ENCODE assay signal across 14 mouse cellular contexts in the genomic region with DNA sequence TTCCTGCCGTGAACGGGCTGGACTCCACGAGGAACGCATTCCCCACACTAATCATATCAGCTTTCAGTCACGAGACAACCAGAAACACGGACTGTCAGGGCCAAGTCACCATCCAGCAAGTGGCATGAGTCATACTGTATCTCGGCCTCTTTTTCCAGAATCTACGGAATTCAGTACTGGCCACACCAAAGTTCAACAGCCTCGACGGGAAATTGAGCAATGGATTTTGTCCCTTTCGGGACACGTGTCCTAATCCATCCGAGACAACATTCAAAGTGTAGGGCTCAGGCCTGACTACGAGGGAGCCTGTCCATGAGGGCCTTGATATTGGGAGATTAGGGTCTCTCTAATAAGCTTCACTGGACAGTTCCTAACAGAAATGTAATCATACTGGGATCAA. TPM values are rescaled to one million over a fixed set of nuclear protein-coding genes. Genes with fewer than 3 reads are reported as not detected.
DNase-seq lines count a peak whose midpoint lies in the region; ATAC-seq and TF ChIP-seq lines count a peak whose summit lies in the region.
"Had no signal": no experiment of that assay in that cellular context is flagged by ENCODE, and none has a peak within 500 bp of the region (broad histone marks: within the 10 kb centered on the region; RNA-seq: fewer than 3 reads in every experiment).

No protein-coding gene starts in this region.

- H3K36me3 ChIP-seq in liver, adult 2 months (ENCODE audit: control insufficient read depth, insufficient read depth, low read length) = peaks cover 4% of the 10 kb centered on the region; the same call in 1 of the 2 replicates
- H3K36me3 ChIP-seq in myocyte (ENCODE audit: control insufficient read depth, insufficient read depth) = no peaks in the 10 kb centered on the region
- H3K36me3 ChIP-seq in midbrain, embryonic 16.5 days (ENCODE audit: control insufficient read depth, insufficient read depth, low read length) = peaks cover 12% of the 10 kb centered on the region; the same call in 1 of the 2 replicates
- H3K36me3 ChIP-seq: liver, embryonic 13.5 days; stomach, embryonic 15.5 days had no signal

- peaks cover 7% of the 10 kb centered on the region; the same call in 1 of the 2 replicates for H3K4me1 ChIP-seq in liver, adult 2 months (ENCODE audit: control insufficient read depth, insufficient read depth, low read length)
- H3K4me1 ChIP-seq in midbrain, embryonic 16.5 days (ENCODE audit: control insufficient read depth, insufficient read depth, low read length) = no peaks in the 10 kb centered on the region
- H3K4me1 ChIP-seq: liver, embryonic 13.5 days; stomach, embryonic 15.5 days had no signal

- POLR2A ChIA-PET in Patski (lab: Charles Lee) = no interaction called here

- no peak for TF ChIP-seq POLR2A in liver, adult 2 months (IDR thresholded peaks at IDR 0.05; ENCODE audit: extremely low read depth, insufficient read depth, low read length)
- no peak for TF ChIP-seq POLR2A in myocyte (IDR thresholded peaks at IDR 0.05; ENCODE audit: insufficient read length, low read depth)

- ATAC-seq in Patski = peak; percentile 95
- no peak for ATAC-seq in midbrain, embryonic 16.5 days

- DNase-seq in liver, adult 2 months (ENCODE audit: extremely low read depth, low read depth, low spot score) = peak; percentile 96
- no peak for DNase-seq in liver
- peak; percentile 38 for DNase-seq in Patski (ENCODE audit: low read depth, low spot score)
- DNase-seq in adrenal gland, postnatal 25 days = peak; percentile 9
- DNase-seq in embryo, embryonic 10.5 days (ENCODE audit: low spot score) = no peak
- DNase-seq: cerebellum, adult 9-10 months; kidney, postnatal 14 days; liver, embryonic 13.5 days; thymus, postnatal 36 days had no signal

- no peaks in the 10 kb centered on the region for H3K9me3 ChIP-seq in midbrain, embryonic 16.5 days (replicated peaks; ENCODE audit: control insufficient read depth, low read length, poor library complexity, severe bottlenecking)
- H3K9me3 ChIP-seq: heart, embryonic 13.5 days; hindbrain, embryonic 15.5 days; liver, embryonic 13.5 days; stomach, embryonic 15.5 days had no signal

- no peaks in the 10 kb centered on the region for H3K27me3 ChIP-seq in liver, adult 2 months (ENCODE audit: control insufficient read depth, insufficient read depth, low read length)
- H3K27me3 ChIP-seq in Patski (no peaks in the 10 kb centered on the region), myocyte (ENCODE audit: control insufficient read depth, insufficient read depth, insufficient read length) (no peaks in the 10 kb centered on the region)
- H3K27me3 ChIP-seq in midbrain, embryonic 16.5 days (ENCODE audit: control insufficient read depth, insufficient read depth, low read depth, low read length) = no peaks in the 10 kb centered on the region
- H3K27me3 ChIP-seq: heart, embryonic 13.5 days; hindbrain, embryonic 15.5 days; liver, embryonic 13.5 days; stomach, embryonic 15.5 days had no signal

- 21% methylated on average over 14 of the region's 14 CpGs for WGBS in liver, adult 2 months
- WGBS in midbrain, embryonic 16.5 days = 89% methylated on average over 14 of the region's 14 CpGs

- no peaks in the 10 kb centered on the region for H3K79me2 ChIP-seq in liver, adult 2 months (ENCODE audit: control insufficient read depth, insufficient read depth, low read length)
- H3K79me2 ChIP-seq in myocyte (ENCODE audit: control insufficient read depth, insufficient read depth) = no peaks in the 10 kb centered on the region

- no peak overlapping the region; the same call in 1 of the 2 replicates for H3K27ac ChIP-seq in liver, adult 2 months (replicated peaks; ENCODE audit: insufficient read depth, low read depth, low read length)
- H3K27ac ChIP-seq in midbrain, embryonic 16.5 days (ENCODE audit: low read length) = no peak overlapping the region
- H3K27ac ChIP-seq: heart, embryonic 13.5 days; hindbrain, embryonic 15.5 days; liver, embryonic 13.5 days; stomach, embryonic 15.5 days had no signal

- no peak overlapping the region for H3ac ChIP-seq in myocyte (ENCODE audit: control insufficient read depth, insufficient read length)

- no peak for TF ChIP-seq CTCF in liver, adult 2 months (IDR thresholded peaks at IDR 0.05; ENCODE audit: low read depth, low read length)
- no peak for TF ChIP-seq CTCF in Patski (IDR thresholded peaks at IDR 0.05)

- peak overlapping the region; percentile 93 for H3K4me2 ChIP-seq in myocyte (ENCODE audit: low read depth)
- H3K4me2 ChIP-seq in midbrain, embryonic 16.5 days (ENCODE audit: low read length) = no peak overlapping the region
- H3K4me2 ChIP-seq: heart, embryonic 13.5 days; hindbrain, embryonic 15.5 days; liver, embryonic 13.5 days; stomach, embryonic 15.5 days had no signal

- in situ Hi-C loops in Patski (cut with MboI; ENCODE audit: low pct_unique_long_range_greater_than_20kb) = loop anchor here (10.0 kb wide), 1 partner anchor 302 kb away; no protein-coding TSS in a partner anchor

- H3K4me3 ChIP-seq in liver, adult 2 months (ENCODE audit: insufficient read depth, low read depth, low read length) = no peak overlapping the region
- no peak overlapping the region for H3K4me3 ChIP-seq in myocyte
- H3K4me3 ChIP-seq in midbrain, embryonic 16.5 days (ENCODE audit: low read depth, low read length) = no peak overlapping the region
- H3K4me3 ChIP-seq: heart, embryonic 13.5 days; hindbrain, embryonic 15.5 days; liver, embryonic 13.5 days; stomach, embryonic 15.5 days had no signal

- CTCF ChIA-PET in Patski (lab: Charles Lee) = interaction anchor here (0.8 to 1.8 kb wide), 8 partner anchors 16 to 387 kb away, joined by 3 to 6 read pairs (median 3); no protein-coding TSS in a partner anchor

- no peak overlapping the region for H3K9ac ChIP-seq in liver, adult 2 months (ENCODE audit: low read depth, low read length)
- H3K9ac ChIP-seq in midbrain, embryonic 16.5 days (ENCODE audit: low read depth, low read length) = no peak overlapping the region
- H3K9ac ChIP-seq: heart, embryonic 13.5 days; hindbrain, embryonic 15.5 days; liver, embryonic 13.5 days; stomach, embryonic 15.5 days had no signal

TF ChIP-seq in myocyte, 11 proteins besides CTCF, POLR2A, EP300 and RAD21:
- TF ChIP-seq MYOD1 (IDR thresholded peaks at IDR 0.05; ENCODE audit: control insufficient read depth in 1 of 3, insufficient read length in 2 of 3, low read depth in 2 of 3) (peak in 1 of 3 experiments; percentile 45), E2F4 (IDR thresholded peaks at IDR 0.05; ENCODE audit: insufficient read depth) (no peak), MAX (IDR thresholded peaks at IDR 0.05; ENCODE audit: low read depth) (peak; percentile 88), CEBPB (IDR thresholded peaks at IDR 0.05; ENCODE audit: insufficient read depth, poor library complexity, severe bottlenecking) (peak; percentile 94), TCF3 (IDR thresholded peaks at IDR 0.05; ENCODE audit: insufficient read length, low read depth) (no peak), SRF (IDR thresholded peaks at IDR 0.05; ENCODE audit: control insufficient read depth, insufficient read length, low read depth) (peak; percentile 33), USF1 (IDR thresholded peaks at IDR 0.05; ENCODE audit: low read depth) (peak; percentile 77), TCF12 (IDR thresholded peaks at IDR 0.05; ENCODE audit: insufficient read depth, poor library complexity, severe bottlenecking) (no peak), POLR2AphosphoS2 (IDR thresholded peaks at IDR 0.05; ENCODE audit: insufficient read length, low read depth) (no peak)

RNA-seq across cellular contexts. Expression of gene Kif21a, which starts 57.4 kb away (rescaled TPM):
- 40.9 and 47.9 TPM in 2 replicates for total RNA-seq in liver, adult 2 months (2014; rRNA removed)
- 8.1 and 8.6 TPM in 2 replicates for polyA plus RNA-seq in liver, adult 2 months (2012; rRNA removed)
- polyA plus RNA-seq in Patski (2021) = 32.5 TPM
- 15.4 and 23.0 TPM in 2 replicates for total RNA-seq in adrenal gland, postnatal 25 days (2021)
- polyA plus RNA-seq in myocyte (2012; fragmentation: generic; extraction: Trizol) = 2.5 TPM
- 44.7 and 54.7 TPM in 2 replicates for polyA plus RNA-seq in midbrain, embryonic 16.5 days (2015; fragmentation: Nextera tagmentation; extraction: Ambion mirVana)

Comparison
In these comparisons a context has a peak if more than half of its experiments do, and no peak if none do; other contexts are left out.
1. DNase-seq: peak in liver, adult 2 months (single experiment), Patski (single experiment) and adrenal gland, postnatal 25 days (single experiment); none in liver (single experiment) and embryo, embryonic 10.5 days (single experiment).